Mouse (Mus musculus) lung, adult 2 months (tissue): ENCODE measurements around the gene Uvrag. TPM values are rescaled to one million over a fixed set of nuclear protein-coding genes. Genes with fewer than 3 reads are reported as not detected.

Source experiments
- DNase-seq: peaks from one replicate; pipeline ENCODE4 v3.0.0; 2022
- H3K4me1 ChIP-seq: fragments of 200-500 bp; 2 replicates; pipeline ENCODE4 v1.6.1; 2011; ENCODE audit warnings: low read length; ENCODE audit not compliant: control insufficient read depth, insufficient read depth
- H3K4me3 ChIP-seq: fragments of 200-500 bp; replicated peaks from 2 replicates; pipeline ENCODE3; 2011; ENCODE audit warnings: low read depth, mild to moderate bottlenecking, control low read depth, low read length; ENCODE audit errors: extremely low read depth
- CTCF ChIP-seq: fragments of 200-500 bp; IDR thresholded peaks from 2 replicates; pipeline ENCODE4 v1.5.1; 2011; ENCODE audit warnings: mild to moderate bottlenecking, low read length, control low read depth; ENCODE audit not compliant: insufficient read depth
- POLR2A ChIP-seq: fragments of 200-500 bp; IDR thresholded peaks from 2 replicates; pipeline ENCODE4 v1.6.1; 2011; ENCODE audit warnings: low read depth, mild to moderate bottlenecking, control low read depth, low read length, borderline replicate concordance; ENCODE audit errors: extremely low read depth
- WGBS: fragments of 180-500 bp; shearing (Covaris S2); methylation state at CpG from one replicate; pipeline ENCODE4 v1.1.7; 2018; 5-methylcytosine and 5-hydroxymethylcytosine counted together
- polyA plus RNA-seq: library from polyadenylated mRNA; depleted of rRNA; stranded (reverse); fragments of >200 nt; gene quantifications from 2 replicates; pipeline ENCODE4 v1.2.3, GENCODE M21; 2012

Gene Uvrag
- polyA plus RNA-seq, 1 experiment, result 35.4 TPM

DNA sequence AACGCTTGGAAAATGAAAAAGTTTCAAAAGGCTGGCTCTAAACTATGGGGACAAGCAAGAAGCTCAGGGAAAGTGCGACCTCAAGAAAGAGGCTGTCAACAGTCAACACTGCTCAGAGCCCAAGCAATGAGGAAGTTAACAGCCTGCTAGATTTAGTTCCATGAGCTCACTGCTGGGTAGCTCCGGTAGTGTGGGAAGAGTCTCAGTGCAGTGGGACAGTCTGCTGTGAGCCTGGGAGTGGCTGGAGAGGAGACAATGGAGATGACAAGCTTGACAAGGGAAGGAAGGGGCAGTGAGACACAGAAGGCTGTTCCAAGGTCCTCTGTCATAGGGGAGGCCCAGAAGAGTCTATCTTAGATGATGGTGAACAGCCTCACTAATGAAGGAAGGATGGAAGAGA lies 187.3 kb downstream of the Uvrag start:
- DNase-seq, result no peak
- Histone ChIP-seq H3K4me3 (no peak overlapping the region), H3K4me1 (peaks cover 2% of the 10 kb centered on the region; the same call in 1 of the 2 replicates)
- no peak for TF ChIP-seq CTCF
- no peak for TF ChIP-seq POLR2A
- WGBS, result 57% methylated on average over 3 of the region's 3 CpGs

DNA sequence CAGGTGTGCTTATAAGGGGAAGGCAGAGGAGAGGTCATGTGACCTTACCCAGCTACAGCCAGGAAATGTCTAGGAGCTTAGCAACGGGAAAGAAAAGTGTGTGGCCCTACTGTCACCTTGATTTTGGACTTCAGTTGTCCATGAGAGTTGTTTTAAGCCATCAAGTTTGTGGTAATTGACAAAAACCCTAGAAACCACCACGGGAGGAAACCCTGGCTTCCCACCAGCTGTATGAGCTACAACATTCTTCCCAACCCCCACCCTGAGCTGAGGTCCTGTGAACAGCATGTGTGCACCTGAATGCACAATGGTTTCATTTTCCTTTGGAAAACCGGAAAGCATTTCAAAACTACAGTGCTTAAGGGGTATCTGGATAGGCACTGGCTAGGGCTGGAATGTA lies 196.0 kb downstream of the Uvrag start:
- no peak for TF ChIP-seq POLR2A
- no peak for TF ChIP-seq CTCF
- H3K4me3 ChIP-seq, result no peak overlapping the region
- WGBS, result 50% methylated on average over 3 of the region's 3 CpGs

DNA sequence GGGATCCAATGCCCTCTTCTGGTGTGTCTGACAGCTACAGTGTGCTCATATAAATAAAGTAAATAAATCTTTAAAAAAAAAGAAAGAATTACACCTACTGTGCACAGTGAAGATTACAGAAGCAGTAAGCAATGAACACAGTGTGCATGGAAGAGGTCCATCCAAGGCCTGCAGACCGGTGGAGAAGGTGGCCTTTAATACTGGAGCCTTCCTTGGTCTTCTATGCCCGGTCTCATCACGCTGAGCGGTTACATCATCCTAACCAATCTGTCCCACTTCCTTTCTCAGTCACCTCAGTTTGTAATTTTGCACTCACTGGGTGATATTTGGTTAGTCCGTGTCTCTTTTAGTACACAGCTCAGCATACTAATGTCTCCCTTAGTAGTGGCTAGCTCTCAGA lies 197.3 kb downstream of the Uvrag start:
- WGBS, result 83% methylated on average over 5 of the region's 5 CpGs
- peaks cover 8% of the 10 kb centered on the region for H3K4me1 ChIP-seq
- DNase-seq, result no peak
- no peak for TF ChIP-seq CTCF
- TF ChIP-seq POLR2A, result no peak
- no peak overlapping the region for H3K4me3 ChIP-seq

More for the DNA sequence above, 196.0 kb downstream of the Uvrag start:
- DNase-seq, result no peak
- peaks cover 8% of the 10 kb centered on the region for H3K4me1 ChIP-seq

DNA sequence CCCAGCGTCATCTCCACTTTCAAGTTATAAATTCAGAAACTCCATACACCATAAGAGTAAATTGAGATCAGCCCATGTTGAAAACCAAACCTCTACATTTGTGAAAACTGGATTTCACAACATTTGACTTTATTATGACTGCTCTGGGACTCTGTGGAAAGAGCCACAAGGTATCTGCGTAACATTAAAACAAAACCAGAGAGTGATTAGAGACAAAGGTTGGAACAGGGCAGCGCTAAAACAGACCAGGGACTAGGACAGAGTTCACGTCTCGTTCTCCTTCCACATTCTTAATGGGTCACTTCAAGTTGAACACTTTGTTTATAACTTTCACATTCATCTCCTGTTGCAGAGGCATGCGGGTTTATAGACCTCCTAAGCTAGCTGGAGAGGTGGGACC lies 198.2 kb downstream of the Uvrag start:
- TF ChIP-seq CTCF (no peak), POLR2A (no peak)
- Histone ChIP-seq H3K4me3 (no peak overlapping the region), H3K4me1 (peaks cover 6% of the 10 kb centered on the region)
- no peak for DNase-seq
- 84% methylated on average over 6 of the region's 6 CpGs for WGBS

DNA sequence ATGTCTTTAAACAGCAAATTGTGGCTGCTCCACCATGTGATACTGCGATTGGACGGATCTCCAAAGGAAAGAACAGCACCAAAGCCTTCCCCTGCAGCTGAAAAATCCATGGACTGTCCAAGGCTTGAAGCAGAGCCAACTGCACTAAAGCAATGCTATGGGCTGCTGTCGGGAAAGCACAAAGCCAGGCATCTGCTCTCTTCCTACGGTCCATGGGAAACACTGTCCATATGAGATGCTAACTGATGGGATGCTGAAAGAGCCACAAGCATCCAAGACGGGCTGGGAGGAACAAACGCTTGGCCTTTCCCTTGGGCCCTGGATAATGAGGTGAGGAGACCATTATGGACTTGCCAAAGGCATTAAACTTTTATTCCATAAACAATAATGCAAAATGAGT lies 201.7 kb downstream of the Uvrag start:
- WGBS, result 75% methylated on average over 6 of the region's 6 CpGs
- TF ChIP-seq CTCF (no peak), POLR2A (no peak)
- DNase-seq, result no peak
- Histone ChIP-seq H3K4me3 (no peak overlapping the region), H3K4me1 (no peaks in the 10 kb centered on the region)

DNA sequence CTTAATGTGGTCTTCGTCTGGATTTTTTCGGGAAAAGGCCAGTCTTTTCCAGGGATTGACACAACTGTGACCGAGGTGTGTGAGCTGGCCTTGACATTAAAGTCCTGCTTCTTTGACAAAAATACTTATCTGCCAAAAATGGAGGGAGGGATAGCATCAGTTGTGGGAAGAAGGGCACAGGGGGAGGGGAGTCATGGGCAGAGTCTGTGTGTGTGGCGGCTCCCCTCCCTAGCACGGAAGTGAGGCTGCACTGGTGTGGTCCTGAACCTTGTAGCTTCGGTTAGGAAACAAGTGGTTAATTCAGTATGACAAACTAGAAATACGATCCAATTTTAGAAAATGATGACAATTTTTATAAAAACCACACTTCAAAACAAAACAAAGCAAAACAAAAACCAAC lies 202.3 kb downstream of the Uvrag start:
- no peak for TF ChIP-seq CTCF
- no peak for TF ChIP-seq POLR2A
- DNase-seq, result no peak
- Histone ChIP-seq H3K4me3 (no peak overlapping the region), H3K4me1 (no peaks in the 10 kb centered on the region)
- WGBS, result 81% methylated on average over 7 of the region's 7 CpGs

DNA sequence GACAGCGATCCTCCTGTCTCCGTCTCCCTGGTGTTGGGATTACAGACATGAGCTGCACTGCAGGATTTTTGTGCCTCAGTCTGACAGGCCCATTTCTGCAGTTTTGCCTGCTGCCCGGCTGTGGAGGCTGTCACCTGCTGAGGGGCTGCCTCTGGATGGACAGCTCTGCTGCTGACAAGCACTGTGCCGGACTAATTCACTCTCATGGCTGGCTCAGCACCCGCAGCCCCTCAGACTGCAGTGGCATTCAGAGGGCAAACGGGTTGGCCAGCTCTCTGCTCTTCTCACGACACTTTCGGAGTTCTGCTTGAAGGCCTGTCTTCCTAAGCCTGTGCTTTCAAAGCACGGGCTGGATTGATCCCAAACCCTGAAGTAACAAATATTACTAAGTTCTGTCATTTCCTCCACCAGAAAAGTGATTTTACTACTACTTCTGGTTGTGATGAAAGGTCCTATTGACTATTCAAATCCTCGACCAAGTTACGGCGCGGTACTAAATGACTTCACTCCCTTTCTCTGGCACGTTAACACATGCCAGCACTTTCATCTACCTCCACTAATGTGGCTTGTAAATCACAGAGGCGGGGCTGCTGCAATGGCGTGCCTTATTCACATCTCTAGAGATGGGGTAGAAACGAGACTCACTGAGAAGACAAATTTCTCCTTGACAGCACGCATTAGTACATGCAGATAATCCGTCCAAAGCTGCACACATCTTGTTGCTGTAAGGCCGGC lies 203.7 kb downstream of the Uvrag start:
- no peak overlapping the region for H3K4me3 ChIP-seq
- 76% methylated on average over 20 of the region's 20 CpGs for WGBS
- TF ChIP-seq POLR2A (no peak), CTCF (no peak)
- H3K4me1 ChIP-seq, result no peaks in the 10 kb centered on the region
- no peak for DNase-seq

DNA sequence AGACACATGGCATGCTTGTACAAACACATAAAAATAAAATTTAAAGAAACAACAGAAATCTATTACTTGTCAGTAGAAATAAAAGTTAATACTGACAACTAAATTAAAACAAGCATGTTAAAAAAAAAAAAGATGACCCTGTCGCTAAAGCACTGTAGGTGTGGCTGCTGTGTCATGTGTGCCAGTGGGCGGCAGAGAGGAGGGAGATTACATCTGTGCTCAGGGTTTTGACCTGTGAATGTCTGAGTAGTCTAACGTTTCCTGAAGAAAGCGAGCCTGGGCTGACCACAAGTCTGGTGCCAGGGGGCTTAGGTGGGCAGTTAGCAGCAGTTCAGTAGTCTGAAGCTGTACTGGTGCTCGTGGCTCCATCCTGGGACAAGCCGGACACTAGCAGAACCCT lies 205.2 kb downstream of the Uvrag start:
- no peaks in the 10 kb centered on the region for H3K4me1 ChIP-seq
- H3K4me3 ChIP-seq, result no peak overlapping the region
- WGBS, result 80% methylated on average over 6 of the region's 6 CpGs
- TF ChIP-seq POLR2A (no peak), CTCF (no peak)
- no peak for DNase-seq

DNA sequence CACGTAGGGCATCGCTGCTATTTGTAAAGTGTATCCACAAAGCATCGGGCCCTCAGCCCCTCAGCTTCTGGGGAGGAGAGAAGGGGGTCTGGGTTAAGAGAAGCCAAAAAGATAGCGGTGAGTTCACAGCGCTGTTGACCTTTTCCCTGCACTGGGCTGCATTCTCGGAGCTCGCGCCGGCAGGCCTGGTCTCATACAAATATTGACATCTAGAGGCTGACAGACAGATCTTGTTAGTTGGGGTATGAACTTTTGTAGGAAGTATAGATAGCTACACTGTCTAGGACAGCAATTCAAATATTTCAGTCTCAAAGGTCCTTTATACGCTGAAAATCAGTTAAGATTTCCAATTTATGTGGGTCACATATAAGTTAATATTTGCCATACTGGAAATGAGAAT lies 205.7 kb downstream of the Uvrag start:
- WGBS, result 82% methylated on average over 10 of the region's 10 CpGs
- no peak for DNase-seq
- Histone ChIP-seq H3K4me3 (no peak overlapping the region), H3K4me1 (no peaks in the 10 kb centered on the region)
- TF ChIP-seq POLR2A, result no peak
- no peak for TF ChIP-seq CTCF

DNA sequence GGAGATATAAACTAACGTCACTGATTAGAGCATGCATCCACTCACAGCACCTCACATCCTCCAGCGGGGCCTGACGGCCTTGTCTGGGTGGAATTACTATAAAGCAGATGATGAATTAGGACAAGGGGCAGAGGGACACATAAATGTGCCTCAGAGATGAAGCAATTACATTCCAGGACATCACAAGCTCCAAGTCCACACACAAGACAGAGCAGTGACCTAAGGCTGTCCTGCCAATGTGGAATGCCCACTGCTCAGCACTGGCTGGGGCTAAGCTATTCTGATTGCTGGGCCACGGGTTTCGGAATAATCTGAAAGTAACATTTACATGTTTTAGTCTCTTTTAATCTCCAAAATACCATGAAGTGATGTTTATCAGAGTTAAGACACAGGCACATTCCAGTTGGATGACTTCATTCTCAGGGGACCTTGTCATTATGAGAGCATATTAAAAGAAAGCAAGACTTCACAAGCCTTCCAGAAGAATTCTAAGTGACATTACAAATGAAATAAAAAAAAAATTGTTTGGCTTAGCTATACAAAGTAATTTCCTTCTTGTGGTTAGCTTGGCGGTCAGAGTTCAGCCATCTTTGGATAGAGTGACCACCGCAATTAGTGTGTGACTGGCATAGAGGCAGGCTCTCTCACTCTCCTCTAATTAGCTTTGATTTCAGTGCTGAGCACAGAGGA lies 212.5 kb downstream of the Uvrag start:
- H3K4me3 ChIP-seq, result no peak overlapping the region
- DNase-seq, result no peak
- no peak for TF ChIP-seq POLR2A
- no peak for TF ChIP-seq CTCF
- WGBS, result 38% methylated on average over 7 of the region's 7 CpGs
- peaks cover 4% of the 10 kb centered on the region for H3K4me1 ChIP-seq
